Mouse (Mus musculus): ENCODE measurements around the gene Them7. TPM values are rescaled to one million over a fixed set of nuclear protein-coding genes. Genes with fewer than 3 reads are reported as not detected.

Gene Them7
- total RNA-seq, 4 experiments from 2014 or later: 2.2 to 3.0 (median 2.6) TPM

DNA sequence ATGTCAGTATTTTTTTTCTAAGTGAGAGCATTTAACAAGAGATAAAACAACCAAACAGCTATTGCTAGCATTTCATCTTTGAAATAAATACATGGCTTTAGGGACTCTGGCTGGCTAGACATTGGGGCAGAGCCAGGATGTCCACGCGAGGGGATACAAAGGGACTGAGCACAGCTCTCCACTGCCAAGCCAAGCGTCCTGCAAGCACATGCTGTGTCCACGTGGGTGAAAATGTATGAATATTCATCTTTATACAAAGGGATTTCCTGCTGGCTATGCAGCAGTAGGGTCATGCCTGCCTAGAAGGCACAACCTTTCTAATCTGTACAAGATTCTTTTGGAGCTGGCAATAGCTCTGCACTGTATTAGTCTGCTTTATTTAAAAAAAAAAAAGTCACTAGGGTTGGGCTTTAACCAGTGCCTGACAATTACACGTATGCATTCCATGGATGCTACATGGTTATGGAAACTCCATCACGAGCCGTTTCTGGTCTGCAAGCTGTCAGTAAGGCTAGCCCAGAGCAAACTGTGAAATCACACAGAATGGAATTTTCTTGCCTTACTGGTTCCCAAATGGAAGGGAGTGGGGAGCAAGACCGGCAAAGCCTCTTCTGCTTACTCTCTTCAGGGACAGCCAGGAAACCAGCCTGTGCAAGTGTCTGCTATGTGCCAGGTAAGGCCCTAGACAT lies 192.7 kb downstream of the Them7 start:
- DNase-seq (ENCODE audit: low spot score): no peak

DNA sequence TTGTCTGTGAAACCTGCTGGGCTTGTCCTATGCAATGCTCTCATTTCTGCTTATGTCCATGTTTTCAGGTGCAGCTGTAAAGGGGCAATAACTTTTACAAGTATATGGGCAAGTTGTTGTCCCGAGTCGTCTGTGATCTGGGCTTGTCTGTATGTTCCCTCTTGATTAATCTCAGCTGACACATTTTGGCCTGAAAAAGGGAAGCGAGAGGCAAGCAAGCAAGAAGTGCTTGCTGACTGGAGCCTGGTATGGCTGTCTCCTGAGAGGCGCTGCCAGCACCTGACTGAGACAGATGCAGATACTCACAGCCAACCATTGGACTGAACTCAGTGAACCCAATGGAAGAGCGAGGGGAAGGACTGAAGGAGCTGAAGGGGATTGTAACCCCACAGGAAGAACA lies 193.5 kb downstream of the Them7 start:
- no peak for DNase-seq (ENCODE audit: low spot score)

DNA sequence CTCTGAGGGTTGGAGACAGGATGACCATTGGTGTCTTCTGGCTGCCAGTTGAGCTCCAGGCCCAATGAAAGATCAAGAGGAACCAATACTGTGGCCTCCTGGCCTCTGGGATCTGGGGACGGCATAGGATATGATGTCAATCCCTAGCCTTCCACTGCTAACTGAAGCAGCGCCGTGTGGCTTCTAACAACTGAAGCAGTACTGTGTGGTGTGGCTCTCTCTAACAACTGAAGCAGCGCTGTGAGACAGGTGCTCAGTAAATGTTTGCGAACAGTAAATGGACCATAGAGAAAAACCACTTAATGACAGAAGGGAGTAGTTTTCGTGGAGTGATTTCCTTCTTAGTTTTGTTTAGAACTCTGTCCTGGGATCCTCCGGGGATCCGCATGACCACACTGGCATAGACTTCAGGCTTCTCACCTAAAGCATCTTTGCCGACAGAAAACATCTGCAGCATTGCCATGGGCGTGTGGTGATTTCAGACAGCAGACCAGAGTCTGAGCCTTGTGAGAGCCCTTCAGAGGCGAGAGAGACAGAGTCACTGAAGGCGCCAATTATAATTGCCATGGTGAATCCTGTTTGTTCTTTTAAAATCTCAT lies 194.6 kb downstream of the Them7 start:
- no peak for DNase-seq (ENCODE audit: low spot score)

DNA sequence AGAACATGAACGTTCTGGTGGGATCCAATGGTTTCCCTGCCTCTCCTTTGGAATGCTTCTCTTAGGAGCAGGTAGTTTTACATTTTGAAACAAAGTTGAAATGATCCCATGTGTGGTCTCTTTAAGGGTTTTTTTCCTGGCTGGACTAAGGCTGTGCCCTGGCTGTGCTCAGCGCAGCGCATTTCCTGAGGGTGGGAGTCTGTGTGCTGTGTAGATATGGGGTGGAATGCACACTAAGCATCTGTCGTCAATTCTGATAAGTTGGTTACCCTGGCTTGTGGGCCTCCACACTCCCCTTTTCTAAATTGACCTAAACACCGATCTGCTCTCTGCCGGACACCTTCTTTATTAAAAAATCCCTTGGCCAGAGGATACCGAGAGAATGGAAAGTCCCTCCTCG lies 203.3 kb downstream of the Them7 start:
- DNase-seq (ENCODE audit: low spot score): no peak

DNA sequence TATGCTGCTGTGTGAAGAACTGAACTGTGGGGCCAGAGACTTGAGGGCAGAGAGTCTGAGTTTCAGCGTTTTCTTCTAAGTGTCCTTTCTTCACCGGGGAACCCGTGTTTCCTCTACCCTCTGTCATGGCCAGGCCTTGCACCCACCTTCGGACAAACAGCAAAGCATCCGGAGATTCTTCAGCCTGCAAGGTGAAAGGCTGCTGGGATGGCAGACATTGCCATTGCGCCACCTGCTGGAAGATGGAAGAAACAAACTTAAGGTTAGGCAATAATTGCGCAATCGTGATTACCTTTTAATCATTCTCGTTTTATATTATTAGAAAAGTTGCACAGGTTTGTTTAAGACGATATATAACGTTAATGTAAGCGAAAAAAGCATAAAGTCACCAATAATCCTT lies 203.9 kb downstream of the Them7 start:
- peak; percentile 72 for DNase-seq (ENCODE audit: low spot score)

DNA sequence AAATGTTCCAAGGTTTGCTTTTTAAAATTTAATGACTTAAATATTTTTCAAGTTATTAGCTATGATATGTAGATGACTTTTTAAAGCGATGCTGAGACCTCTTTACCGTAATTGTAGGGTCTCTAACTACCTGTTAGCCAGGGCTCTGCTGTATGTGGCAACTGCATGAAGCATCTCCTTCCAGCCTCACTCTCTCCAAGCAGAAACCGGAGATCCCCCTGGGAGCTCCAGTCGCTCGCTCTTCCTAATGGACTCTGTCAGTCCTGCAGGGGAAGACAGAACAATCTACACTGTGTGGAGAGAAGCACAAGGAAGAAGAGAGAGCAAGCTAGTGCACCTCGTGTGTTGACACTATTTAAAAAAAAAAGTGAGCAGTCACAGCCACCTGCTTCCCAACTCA lies 204.3 kb downstream of the Them7 start:
- no peak for DNase-seq (ENCODE audit: low spot score)

Other genes starting within 250 kb of the Them7 start
- 100 to 1,000 TPM; 127 to 143 (median 138) TPM for gene Eif3m, start 207.2 kb upstream of the Them7 start, total RNA-seq (2022)
- not detected for gene Gm11060, start 132.3 kb upstream of the Them7 start, total RNA-seq (2022)
- gene Wt1, start 97.8 kb upstream of the Them7 start, total RNA-seq (2022): 1 to 10 TPM; 4.7 to 8.3 (median 5.3) TPM
- 10 to 100 TPM; 19.4 to 23.4 (median 21.4) TPM for gene Rcn1, start 175.0 kb downstream of the Them7 start, total RNA-seq (2022)